Mouse (Mus musculus): ENCODE measurements at regions not wholly inside any gene's neighbourhood (a gene's known extent, or its start where the extent isn't known, plus 50 kb on each side); places are given as distances from the start of the nearest gene placed in this dataset.

DNA sequence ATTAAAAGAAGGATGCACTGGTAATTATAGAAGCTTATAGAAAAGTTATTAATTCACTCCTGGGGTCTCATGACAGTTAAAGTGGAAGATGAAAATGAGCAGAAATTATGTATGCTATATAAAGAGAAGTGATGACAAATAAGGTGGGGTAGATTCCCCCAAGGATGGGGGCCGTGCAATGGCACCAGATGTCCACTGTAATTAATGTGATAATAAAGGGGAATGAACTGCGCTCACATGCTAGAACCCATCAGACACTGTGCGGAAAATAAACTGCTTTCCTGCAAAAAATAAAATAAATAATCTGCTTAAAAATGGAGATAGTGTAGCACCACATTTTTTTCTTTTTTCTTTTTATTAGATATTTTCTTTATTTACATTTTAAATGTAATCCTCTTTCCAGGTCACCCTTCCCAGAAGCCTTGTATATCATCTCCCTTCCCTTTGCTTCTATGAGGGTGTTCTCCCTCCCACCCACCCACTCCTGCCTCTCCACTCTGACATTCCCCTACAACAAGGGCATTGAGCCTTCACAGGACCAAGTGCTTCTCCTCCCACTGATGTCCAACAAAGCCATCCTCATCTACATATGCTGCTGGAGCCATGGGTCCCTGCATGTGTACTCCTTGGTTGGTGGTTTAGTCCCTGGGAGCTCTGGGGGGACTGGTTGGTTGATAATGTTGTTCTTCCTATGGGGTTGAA lies 934.0 kb upstream of the Pcdh20 start:
- intact Hi-C loops (cut with DNase I) = no loop called here
- no peak for DNase-seq
- no peak for TF ChIP-seq CTCF (IDR thresholded peaks at IDR 0.05)
- Histone ChIP-seq H3K4me3 (no peak overlapping the region), H3K27ac (no peak overlapping the region)

DNA sequence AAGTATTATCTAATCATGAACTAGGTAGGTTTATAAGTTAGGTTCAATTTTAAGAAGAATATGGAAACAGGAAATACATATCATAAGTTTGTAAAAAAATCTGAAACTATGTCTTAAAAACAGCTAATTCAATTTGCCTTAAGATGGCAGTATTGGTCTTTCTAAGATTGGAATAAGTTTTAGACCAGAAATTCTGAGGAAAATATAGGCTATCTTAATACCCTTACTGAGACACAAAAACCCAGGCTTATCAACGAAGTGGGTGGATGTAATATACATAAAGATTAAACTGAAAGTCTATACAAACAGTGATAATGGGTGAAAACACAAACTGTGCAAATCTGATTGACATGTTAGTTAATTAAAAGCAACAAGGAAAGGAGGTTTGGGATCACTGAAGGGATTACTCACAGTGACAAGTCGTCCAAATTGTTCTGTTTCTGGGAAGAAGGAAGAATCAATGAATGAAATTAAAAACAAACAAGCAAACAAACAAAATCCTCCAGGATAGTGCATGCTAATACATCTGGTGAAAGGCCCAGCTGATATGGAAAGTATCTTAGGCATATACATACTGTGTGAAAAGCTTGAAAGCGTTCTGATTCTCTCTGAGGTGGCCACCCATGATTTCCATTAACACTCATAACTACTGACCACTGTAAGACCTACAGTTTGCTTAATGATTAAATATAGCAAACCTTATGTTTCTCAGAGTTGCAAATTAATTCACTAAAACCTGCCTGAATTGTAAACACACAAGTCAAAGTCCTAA lies 931.6 kb upstream of the Pcdh20 start:
- Histone ChIP-seq H3K27ac (no peak overlapping the region), H3K4me3 (no peak overlapping the region)
- TF ChIP-seq CTCF (IDR thresholded peaks at IDR 0.05) = no peak
- no peak for DNase-seq
- intact Hi-C loops (cut with DNase I) = no loop called here

DNA sequence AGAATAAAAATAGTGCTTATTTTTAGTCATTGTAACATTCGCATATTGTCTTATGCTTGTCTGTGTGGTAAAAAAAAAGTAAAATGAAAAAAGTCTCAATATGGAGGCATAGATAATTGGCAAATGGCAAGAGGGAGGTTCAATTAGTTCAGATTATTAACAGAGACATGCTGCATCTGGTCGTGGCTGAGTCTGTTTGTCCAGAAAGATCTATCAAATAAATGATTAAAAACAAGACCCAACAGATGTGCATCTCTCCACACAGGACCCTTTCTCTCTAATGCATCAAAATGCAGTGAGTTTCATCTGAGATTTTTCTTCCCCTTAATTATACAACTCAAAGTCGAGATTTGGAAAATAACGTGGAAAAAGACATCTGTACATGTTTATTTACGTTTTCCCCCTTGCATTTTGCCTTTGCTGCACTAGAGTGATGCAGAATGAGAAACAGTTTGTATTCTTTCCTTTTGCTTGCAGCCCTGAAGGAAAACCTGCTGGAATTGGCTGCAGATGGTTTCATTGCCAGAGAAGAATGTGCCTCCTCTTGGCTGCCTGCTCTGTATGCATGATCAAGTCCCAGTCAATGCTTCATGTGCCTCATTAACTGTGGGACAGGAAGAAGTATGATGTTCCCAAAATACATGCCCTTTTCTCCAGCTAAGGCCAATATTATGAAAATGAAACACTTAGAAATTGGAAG lies 886.0 kb upstream of the Pcdh20 start:
- TF ChIP-seq CTCF (IDR thresholded peaks at IDR 0.05) = no peak
- intact Hi-C loops (cut with DNase I) = no loop called here
- DNase-seq = no peak
- H3K4me3 ChIP-seq = no peak overlapping the region
- H3K27ac ChIP-seq = no peak overlapping the region

DNA sequence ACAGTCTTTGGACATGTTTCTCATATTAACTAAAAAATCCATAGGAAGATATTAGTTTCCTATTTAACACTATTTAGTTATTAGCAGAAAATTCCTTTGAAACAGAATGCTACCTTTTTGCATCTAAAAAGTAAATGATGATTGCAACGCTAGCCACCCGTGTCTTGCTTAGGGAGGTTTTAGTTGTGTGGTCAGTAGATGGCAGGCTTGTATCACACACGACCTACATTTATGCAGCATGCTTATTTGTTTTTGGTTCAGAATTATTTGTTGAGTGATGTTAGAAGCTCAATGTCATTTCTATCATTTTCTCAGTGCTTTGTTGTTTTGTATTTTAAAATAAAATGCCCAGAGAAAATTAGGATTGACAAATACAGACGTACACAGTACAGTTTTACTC lies 876.8 kb upstream of the Pcdh20 start:
- no peak for DNase-seq
- intact Hi-C loops (cut with DNase I) = no loop called here

DNA sequence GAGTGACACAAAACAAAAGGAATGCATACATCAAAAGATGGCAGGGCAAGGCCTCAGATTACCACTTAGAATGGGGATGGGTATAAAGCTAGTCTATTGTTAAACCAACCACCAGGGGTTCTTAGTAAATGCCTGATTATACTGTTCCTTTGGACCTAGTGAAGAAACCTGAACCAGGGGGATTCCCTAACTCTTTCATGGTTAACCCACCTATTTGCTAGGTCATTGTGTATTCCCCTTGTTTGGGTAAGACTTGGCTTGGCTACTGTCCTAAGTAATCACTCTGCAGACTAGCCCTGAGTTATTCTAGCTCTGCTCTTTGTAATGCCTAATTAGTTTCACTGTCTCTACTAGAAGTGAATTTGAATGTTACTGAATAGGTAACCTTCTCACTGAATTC lies 853.9 kb upstream of the Pcdh20 start:
- no peak for TF ChIP-seq CTCF (IDR thresholded peaks at IDR 0.05)
- intact Hi-C loops (cut with DNase I) = no loop called here

More for the DNA sequence above, 876.8 kb upstream of the Pcdh20 start:
- Histone ChIP-seq H3K27ac (no peak overlapping the region), H3K4me3 (no peak overlapping the region)
- peak; percentile 38 for TF ChIP-seq CTCF (IDR thresholded peaks at IDR 0.05)

DNA sequence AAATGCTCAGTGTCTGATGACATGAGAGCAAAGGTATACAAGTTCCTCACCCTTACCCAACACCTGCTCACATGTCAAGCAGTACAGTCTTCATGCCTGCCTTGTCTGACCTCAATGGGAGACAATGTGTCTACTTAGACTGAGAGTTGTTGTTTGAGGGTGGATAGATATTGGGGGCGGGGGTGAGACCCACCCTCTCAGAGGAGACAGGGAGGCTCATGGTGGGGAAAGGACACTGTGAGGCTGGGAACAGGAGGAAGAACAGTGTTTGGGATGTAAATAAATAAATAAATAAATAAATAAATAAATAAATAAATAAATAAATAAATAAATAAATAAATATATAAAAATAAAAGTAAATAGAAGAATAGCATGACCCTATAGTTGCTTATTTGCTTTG lies 837.3 kb upstream of the Pcdh20 start:
- TF ChIP-seq CTCF (IDR thresholded peaks at IDR 0.05) = no peak
- intact Hi-C loops (cut with DNase I) = no loop called here
- Histone ChIP-seq H3K27ac (no peak overlapping the region), H3K4me3 (no peak overlapping the region)
- no peak for DNase-seq

More for the DNA sequence above, 853.9 kb upstream of the Pcdh20 start:
- no peak overlapping the region for H3K27ac ChIP-seq
- DNase-seq = no peak
- H3K4me3 ChIP-seq = no peak overlapping the region

Data from gastrocnemius, adult 2 months (tissue).